Mouse (Mus musculus): ENCODE results near the gene Frat2. TPM values are rescaled to one million over a fixed set of nuclear protein-coding genes. Genes with fewer than 3 reads are reported as not detected.

Gene Frat2
- polyA plus RNA-seq, 1 experiment from 2014 or later: 5.0 TPM

DNA sequence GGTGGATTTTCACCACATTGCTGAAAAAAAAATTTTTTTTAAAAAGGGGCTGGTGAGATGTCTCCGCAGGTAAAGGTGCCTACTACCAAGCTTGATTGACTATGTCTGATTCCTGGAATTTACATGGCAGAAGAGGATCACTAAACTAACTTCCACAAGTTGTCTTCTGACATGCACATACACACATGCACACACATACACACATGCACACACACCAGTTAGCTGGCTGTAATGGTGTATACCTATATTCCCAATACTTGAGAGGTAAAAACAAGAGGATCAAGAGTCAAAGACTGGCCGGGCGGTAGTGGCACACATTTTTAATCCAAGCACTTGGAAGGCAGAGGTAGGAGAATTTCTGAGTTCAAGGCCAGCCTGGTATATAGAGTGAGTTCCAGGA lies 8.2 kb downstream of the Frat2 start:
- ATAC-seq (ENCODE audit: low FRiP score) (no peak), DNase-seq (ENCODE audit: low spot score) (no peak)
- H3K36me3 ChIP-seq (ENCODE audit: control insufficient read depth, insufficient read depth, low read length): no peaks in the 10 kb centered on the region
- 89% methylated on average over 3 of the region's 3 CpGs for WGBS
- H3K4me1 ChIP-seq (replicated peaks; ENCODE audit: control insufficient read depth, insufficient read depth, low read length): no peaks in the 10 kb centered on the region
- H3K9me3 ChIP-seq (ENCODE audit: control insufficient read depth, low read length): no peaks in the 10 kb centered on the region
- no peak overlapping the region for H3K4me3 ChIP-seq (ENCODE audit: low read depth, low read length)
- no peaks in the 10 kb centered on the region for H3K27me3 ChIP-seq (ENCODE audit: control insufficient read depth, insufficient read depth, low read length)
- no peak overlapping the region for H3K27ac ChIP-seq (ENCODE audit: low read depth, low read length)
- no peak overlapping the region for H3K9ac ChIP-seq (ENCODE audit: low read depth, low read length)
- H3K4me2 ChIP-seq (replicated peaks; ENCODE audit: low read depth, low read length): no peak overlapping the region

DNA sequence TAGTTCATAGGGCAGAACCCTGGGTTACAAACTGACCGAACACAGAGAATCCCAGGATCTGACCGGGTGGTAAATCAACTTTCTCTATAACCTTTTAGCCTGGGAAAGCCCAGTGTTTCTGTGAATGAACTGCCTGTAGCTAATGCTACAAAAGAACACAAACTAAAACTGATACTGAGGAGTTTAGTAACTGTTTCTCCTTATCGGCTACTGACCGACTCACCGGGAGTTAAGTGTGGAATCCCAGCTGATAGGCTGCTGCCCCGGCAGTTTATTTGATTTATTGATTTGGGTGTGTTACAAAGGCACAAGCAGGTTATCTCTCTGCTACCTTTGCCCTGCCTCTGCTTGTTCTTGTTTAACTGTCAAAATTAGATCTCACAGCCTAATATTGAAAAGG lies 9.1 kb downstream of the Frat2 start:
- no peak overlapping the region for H3K9ac ChIP-seq (ENCODE audit: low read depth, low read length)
- no peaks in the 10 kb centered on the region for H3K4me1 ChIP-seq (replicated peaks; ENCODE audit: control insufficient read depth, insufficient read depth, low read length)
- no peaks in the 10 kb centered on the region for H3K27me3 ChIP-seq (ENCODE audit: control insufficient read depth, insufficient read depth, low read length)
- no peak overlapping the region for H3K27ac ChIP-seq (ENCODE audit: low read depth, low read length)
- no peaks in the 10 kb centered on the region for H3K9me3 ChIP-seq (ENCODE audit: control insufficient read depth, low read length)
- ATAC-seq (ENCODE audit: low FRiP score) (no peak), DNase-seq (ENCODE audit: low spot score) (no peak)
- H3K4me2 ChIP-seq (replicated peaks; ENCODE audit: low read depth, low read length): no peak overlapping the region
- no peak overlapping the region for H3K4me3 ChIP-seq (ENCODE audit: low read depth, low read length)
- H3K36me3 ChIP-seq (ENCODE audit: control insufficient read depth, insufficient read depth, low read length): no peaks in the 10 kb centered on the region
- WGBS: 82% methylated on average over 6 of the region's 6 CpGs

DNA sequence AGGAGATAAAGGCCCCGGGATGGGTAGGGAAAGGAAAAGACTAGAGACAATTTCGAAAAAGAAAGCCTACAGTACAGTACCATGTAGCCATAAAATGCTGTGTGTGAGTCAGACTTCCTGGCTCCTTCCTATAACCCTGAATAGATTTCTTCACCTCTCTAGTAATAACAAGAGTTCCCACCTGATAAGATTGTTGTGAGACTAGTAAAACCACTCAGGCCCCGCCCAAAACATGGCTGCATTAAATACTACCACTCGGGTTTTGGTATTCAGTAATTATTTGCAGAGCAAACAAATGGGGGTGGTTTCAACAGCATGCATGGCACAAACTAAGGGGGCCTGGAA lies 10.0 kb downstream of the Frat2 start:
- H3K27me3 ChIP-seq (ENCODE audit: control insufficient read depth, insufficient read depth, low read length): no peaks in the 10 kb centered on the region
- no peaks in the 10 kb centered on the region for H3K9me3 ChIP-seq (ENCODE audit: control insufficient read depth, low read length)
- no peak overlapping the region for H3K4me2 ChIP-seq (replicated peaks; ENCODE audit: low read depth, low read length)
- no peak overlapping the region for H3K4me3 ChIP-seq (ENCODE audit: low read depth, low read length)
- no peak overlapping the region for H3K9ac ChIP-seq (ENCODE audit: low read depth, low read length)
- H3K36me3 ChIP-seq (ENCODE audit: control insufficient read depth, insufficient read depth, low read length): no peaks in the 10 kb centered on the region
- no peak for DNase-seq (ENCODE audit: low spot score)
- no peak for ATAC-seq (ENCODE audit: low FRiP score)
- no peak overlapping the region for H3K27ac ChIP-seq (ENCODE audit: low read depth, low read length)
- 78% methylated on average over 4 of the region's 4 CpGs for WGBS
- no peaks in the 10 kb centered on the region for H3K4me1 ChIP-seq (replicated peaks; ENCODE audit: control insufficient read depth, insufficient read depth, low read length)

DNA sequence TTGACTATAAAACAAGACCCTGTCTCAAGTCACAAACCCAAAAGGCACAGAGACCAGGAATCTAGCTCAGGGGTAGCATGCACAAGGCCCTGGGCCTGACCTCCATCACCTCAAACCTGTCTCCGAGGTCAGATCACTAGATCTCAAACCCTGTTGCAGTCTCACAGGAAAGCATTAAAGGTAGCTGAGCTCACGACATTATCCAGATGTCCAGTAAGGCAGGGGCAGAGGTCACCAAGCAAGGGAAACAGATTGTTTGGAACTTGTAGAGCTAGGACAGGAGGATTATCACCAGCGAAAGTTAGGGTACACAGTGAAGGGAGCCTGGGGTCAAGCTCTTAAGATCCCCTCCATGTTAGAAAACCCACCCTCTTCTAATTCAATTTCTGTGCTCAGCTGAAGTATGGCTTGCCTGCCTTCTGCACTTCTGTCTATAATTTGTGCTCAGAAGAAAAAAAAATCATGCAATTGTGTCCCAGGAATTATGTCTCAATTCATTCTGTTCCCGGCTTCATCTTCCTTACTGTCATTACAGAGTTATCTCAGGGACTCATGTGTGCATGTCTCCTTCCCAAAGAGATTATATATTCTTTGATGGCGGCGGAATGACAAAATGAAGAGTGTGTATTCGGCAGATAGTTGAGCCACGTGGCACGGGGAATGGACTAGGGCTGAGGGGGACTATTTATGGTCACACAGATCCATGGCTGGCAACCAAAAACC lies 10.6 kb downstream of the Frat2 start:
- Histone ChIP-seq H3K36me3 (ENCODE audit: control insufficient read depth, insufficient read depth, low read length) (no peaks in the 10 kb centered on the region), H3K4me3 (ENCODE audit: low read depth, low read length) (no peak overlapping the region), H3K9ac (ENCODE audit: low read depth, low read length) (no peak overlapping the region), H3K4me1 (replicated peaks; ENCODE audit: control insufficient read depth, insufficient read depth, low read length) (no peaks in the 10 kb centered on the region), H3K4me2 (replicated peaks; ENCODE audit: low read depth, low read length) (no peak overlapping the region), H3K27ac (ENCODE audit: low read depth, low read length) (no peak overlapping the region), H3K27me3 (ENCODE audit: control insufficient read depth, insufficient read depth, low read length) (no peaks in the 10 kb centered on the region), H3K9me3 (ENCODE audit: control insufficient read depth, low read length) (no peaks in the 10 kb centered on the region)
- DNase-seq (ENCODE audit: low spot score) (no peak), ATAC-seq (ENCODE audit: low FRiP score) (no peak)
- 76% methylated on average over 9 of the region's 9 CpGs for WGBS

DNA sequence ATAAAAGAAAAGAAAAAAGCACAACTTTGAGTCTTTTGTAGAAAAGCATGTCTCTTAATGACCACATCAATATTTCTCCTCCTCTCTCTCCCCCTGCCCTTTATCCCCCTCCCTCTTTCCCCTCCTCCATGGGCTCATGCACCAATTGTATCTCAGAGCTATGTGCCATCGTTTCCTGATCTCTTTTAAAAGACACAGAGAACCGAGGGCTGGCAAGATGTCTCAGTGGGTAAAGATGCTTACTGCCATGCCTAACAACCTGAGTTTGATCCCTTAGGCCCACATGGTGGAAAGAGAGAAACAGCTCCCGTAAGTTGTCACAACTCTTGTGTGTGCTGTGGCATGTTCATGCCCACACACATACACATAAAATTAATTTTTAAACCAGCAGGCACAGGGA lies 11.2 kb downstream of the Frat2 start:
- Histone ChIP-seq H3K4me3 (ENCODE audit: low read depth, low read length) (no peak overlapping the region), H3K36me3 (ENCODE audit: control insufficient read depth, insufficient read depth, low read length) (no peaks in the 10 kb centered on the region), H3K9ac (ENCODE audit: low read depth, low read length) (no peak overlapping the region), H3K27me3 (ENCODE audit: control insufficient read depth, insufficient read depth, low read length) (peaks cover 2% of the 10 kb centered on the region; the same call in 1 of the 2 replicates), H3K4me1 (replicated peaks; ENCODE audit: control insufficient read depth, insufficient read depth, low read length) (peaks cover 4% of the 10 kb centered on the region; the same call in 1 of the 2 replicates), H3K27ac (ENCODE audit: low read depth, low read length) (no peak overlapping the region), H3K9me3 (ENCODE audit: control insufficient read depth, low read length) (no peaks in the 10 kb centered on the region), H3K4me2 (replicated peaks; ENCODE audit: low read depth, low read length) (no peak overlapping the region)
- WGBS: 66% methylated on average over 3 of the region's 3 CpGs
- ATAC-seq (ENCODE audit: low FRiP score) (no peak), DNase-seq (ENCODE audit: low spot score) (no peak)

DNA sequence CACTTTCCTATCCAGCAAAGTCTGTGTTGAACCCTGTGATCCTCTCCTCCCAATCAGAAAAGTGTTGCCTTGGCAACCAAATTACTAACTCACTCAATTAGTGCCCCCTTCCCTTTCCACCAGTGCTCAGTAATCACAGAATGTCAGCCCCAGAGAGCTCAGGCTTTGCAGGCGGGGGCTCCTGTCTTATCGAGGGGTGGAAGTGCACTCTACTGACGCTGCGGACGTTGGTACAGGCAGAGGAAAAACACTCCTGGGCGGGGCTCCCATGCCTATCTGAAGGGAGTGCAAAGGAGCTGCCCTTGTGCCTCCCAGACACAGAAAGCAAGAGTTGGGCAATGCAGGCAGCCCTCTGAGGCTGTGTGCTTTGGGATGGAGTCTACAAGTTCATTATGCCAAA lies 12.1 kb downstream of the Frat2 start:
- ATAC-seq (ENCODE audit: low FRiP score) (peak; percentile 66), DNase-seq (ENCODE audit: low spot score) (peak; percentile 38)
- Histone ChIP-seq H3K27ac (ENCODE audit: low read depth, low read length) (no peak overlapping the region), H3K27me3 (ENCODE audit: control insufficient read depth, insufficient read depth, low read length) (peaks cover 6% of the 10 kb centered on the region), H3K4me2 (replicated peaks; ENCODE audit: low read depth, low read length) (peak overlapping the region; percentile 25; the same call in 1 of the 2 replicates), H3K9ac (ENCODE audit: low read depth, low read length) (no peak overlapping the region), H3K4me1 (replicated peaks; ENCODE audit: control insufficient read depth, insufficient read depth, low read length) (peaks cover 9% of the 10 kb centered on the region; the same call in 1 of the 2 replicates), H3K9me3 (ENCODE audit: control insufficient read depth, low read length) (no peaks in the 10 kb centered on the region), H3K36me3 (ENCODE audit: control insufficient read depth, insufficient read depth, low read length) (no peaks in the 10 kb centered on the region), H3K4me3 (ENCODE audit: low read depth, low read length) (no peak overlapping the region)
- WGBS: 3% methylated on average over 6 of the region's 6 CpGs

DNA sequence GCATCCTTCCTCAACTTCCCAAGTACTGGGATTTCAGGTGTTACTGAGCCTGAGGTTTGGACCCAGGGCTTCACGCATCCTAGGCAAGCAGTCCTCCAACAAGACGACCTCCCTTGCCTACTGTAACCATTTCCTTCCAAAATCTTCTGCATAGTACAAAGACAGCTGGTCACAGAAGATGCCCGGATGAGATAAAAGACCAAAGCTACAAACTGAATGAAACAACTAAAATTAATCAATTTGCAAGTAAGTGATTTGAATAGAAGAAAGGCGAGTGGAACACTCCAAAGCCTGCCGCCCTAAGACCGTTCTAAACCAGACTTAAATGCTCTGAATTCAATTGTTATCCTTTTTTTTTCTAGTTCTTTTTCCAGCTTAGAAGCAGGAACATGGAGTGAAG lies 12.5 kb downstream of the Frat2 start:
- Histone ChIP-seq H3K9me3 (ENCODE audit: control insufficient read depth, low read length) (no peaks in the 10 kb centered on the region), H3K4me1 (replicated peaks; ENCODE audit: control insufficient read depth, insufficient read depth, low read length) (peaks cover 9% of the 10 kb centered on the region; the same call in 1 of the 2 replicates), H3K27me3 (ENCODE audit: control insufficient read depth, insufficient read depth, low read length) (peaks cover 7% of the 10 kb centered on the region), H3K4me2 (replicated peaks; ENCODE audit: low read depth, low read length) (no peak overlapping the region), H3K4me3 (ENCODE audit: low read depth, low read length) (no peak overlapping the region), H3K27ac (ENCODE audit: low read depth, low read length) (no peak overlapping the region), H3K36me3 (ENCODE audit: control insufficient read depth, insufficient read depth, low read length) (no peaks in the 10 kb centered on the region), H3K9ac (ENCODE audit: low read depth, low read length) (no peak overlapping the region)
- DNase-seq (ENCODE audit: low spot score) (no peak), ATAC-seq (ENCODE audit: low FRiP score) (no peak)
- 57% methylated on average over 6 of the region's 6 CpGs for WGBS

DNA sequence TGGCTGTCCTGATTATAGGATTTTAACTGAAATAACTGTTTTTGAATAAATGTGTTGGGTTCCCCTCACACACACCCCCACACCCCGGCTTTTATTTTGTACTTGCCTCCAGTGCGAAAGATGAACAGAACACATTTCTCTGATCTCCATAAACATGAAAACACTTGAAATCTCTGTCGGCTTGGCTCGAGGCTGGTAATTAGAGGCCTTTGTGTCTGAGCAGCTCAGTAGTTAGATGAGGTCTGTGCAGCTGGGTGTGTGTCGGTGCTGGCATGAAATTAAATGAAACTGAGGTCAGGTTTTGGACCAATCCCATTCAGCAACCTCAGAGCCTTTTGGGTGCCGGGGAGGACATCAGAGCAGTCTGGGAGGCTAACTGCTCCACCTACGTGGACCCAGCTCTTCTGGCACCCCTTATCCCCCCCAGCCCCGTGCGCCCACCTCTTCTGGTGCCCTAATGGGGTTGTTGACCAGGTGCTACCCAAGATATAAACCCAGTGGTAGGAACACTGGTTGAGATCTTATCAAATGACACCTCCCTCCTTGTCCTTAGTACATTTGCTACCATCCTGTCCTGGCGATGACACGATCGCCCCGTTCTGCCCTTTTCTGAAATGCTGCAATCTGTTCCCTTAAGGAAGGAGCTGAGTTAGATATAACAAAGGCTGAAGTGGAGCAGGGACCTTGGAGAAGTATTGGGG lies 15.3 kb downstream of the Frat2 start:
- Histone ChIP-seq H3K4me3 (ENCODE audit: low read depth, low read length) (0 out of 2 replicates have a peak overlapping the region, but pooled peaks have one; percentile 72), H3K4me2 (replicated peaks; ENCODE audit: low read depth, low read length) (peak overlapping the region; percentile 99; the same call in 1 of the 2 replicates), H3K27ac (ENCODE audit: low read depth, low read length) (no peak overlapping the region), H3K9ac (ENCODE audit: low read depth, low read length) (no peak overlapping the region), H3K9me3 (ENCODE audit: control insufficient read depth, low read length) (no peaks in the 10 kb centered on the region), H3K4me1 (replicated peaks; ENCODE audit: control insufficient read depth, insufficient read depth, low read length) (peaks cover 9% of the 10 kb centered on the region; the same call in 1 of the 2 replicates), H3K27me3 (ENCODE audit: control insufficient read depth, insufficient read depth, low read length) (peaks cover 7% of the 10 kb centered on the region), H3K36me3 (ENCODE audit: control insufficient read depth, insufficient read depth, low read length) (no peaks in the 10 kb centered on the region)
- DNase-seq (ENCODE audit: low spot score): no peak
- 70% methylated on average over 13 of the region's 13 CpGs for WGBS
- no peak for ATAC-seq (ENCODE audit: low FRiP score)
